Mouse (Mus musculus): ENCODE results near the gene Acot7. TPM values are rescaled to one million over a fixed set of nuclear protein-coding genes. Genes with fewer than 3 reads are reported as not detected.

Acot7 gene
- polyA plus RNA-seq, 1 experiment from 2014 or later = 12.0 TPM

DNA sequence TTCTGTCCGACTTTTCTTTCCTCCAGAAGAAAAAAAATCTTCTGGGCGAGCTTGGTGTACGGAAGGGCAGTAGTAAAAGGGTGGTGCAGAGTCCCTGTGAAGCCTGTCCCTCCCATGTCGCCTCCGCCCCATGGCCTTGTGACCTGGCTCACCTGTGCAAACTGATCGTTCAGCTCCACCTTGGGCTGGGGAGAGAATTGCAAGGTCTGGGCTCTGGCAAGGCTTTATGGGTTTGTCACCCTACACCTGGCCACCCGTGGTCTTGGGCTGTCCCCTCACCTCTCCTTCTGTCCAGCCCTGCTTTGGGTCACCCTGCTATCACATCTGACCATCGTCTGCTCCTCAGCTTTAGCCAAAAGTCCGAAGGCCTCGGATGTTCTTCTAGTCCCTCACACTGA is 45.2 kb upstream of the Acot7 start:
- Histone ChIP-seq H3K27me3 (ENCODE audit: insufficient read depth, low read length) (peaks cover 65% of the 10 kb centered on the region), H3K4me2 (ENCODE audit: low read depth, low read length) (no peak overlapping the region), H3K36me3 (replicated peaks; ENCODE audit: insufficient read depth, low read length) (no peaks in the 10 kb centered on the region), H3K9ac (replicated peaks) (no peak overlapping the region), H3K9me3 (ENCODE audit: low read length) (no peaks in the 10 kb centered on the region), H3K4me3 (ENCODE audit: low read depth, low read length) (no peak overlapping the region), H3K27ac (ENCODE audit: low read depth) (no peak overlapping the region), H3K4me1 (ENCODE audit: insufficient read depth) (peaks cover 22% of the 10 kb centered on the region)
- DNase-seq (no peak), ATAC-seq (no peak)
- 27% methylated on average over 10 of the region's 10 CpGs for WGBS (ENCODE audit: insufficient replicate concordance)
- no peak for TF ChIP-seq EP300 (IDR thresholded peaks at IDR 0.05; ENCODE audit: low read depth)
- no peak for TF ChIP-seq CTCF (IDR thresholded peaks at IDR 0.05; ENCODE audit: low read depth)

DNA sequence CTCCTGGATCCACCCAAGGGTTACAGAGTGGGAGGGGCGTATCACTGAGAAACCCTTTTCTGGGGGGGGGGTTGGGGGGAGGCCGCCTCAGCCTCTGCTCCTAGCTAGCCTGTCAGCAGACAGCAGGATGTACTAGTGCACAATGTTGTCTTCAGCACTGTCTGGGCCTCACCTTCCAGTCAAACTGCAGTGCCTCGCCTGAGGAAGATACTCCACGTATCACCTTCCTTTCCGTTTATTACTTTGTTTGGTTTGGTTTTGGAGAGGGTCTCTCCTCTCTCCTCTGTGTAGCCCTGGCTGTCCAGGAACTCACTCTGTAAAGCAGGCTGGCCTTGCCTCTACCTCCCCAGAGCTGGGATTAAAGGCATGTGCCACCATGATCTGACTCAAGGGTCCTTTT is 44.7 kb upstream of the Acot7 start:
- H3K9me3 ChIP-seq (ENCODE audit: low read length) = no peaks in the 10 kb centered on the region
- peaks cover 61% of the 10 kb centered on the region for H3K27me3 ChIP-seq (ENCODE audit: insufficient read depth, low read length)
- no peak overlapping the region for H3K4me3 ChIP-seq (ENCODE audit: low read depth, low read length)
- no peak for TF ChIP-seq EP300 (IDR thresholded peaks at IDR 0.05; ENCODE audit: low read depth)
- TF ChIP-seq CTCF (IDR thresholded peaks at IDR 0.05; ENCODE audit: low read depth) = no peak
- ATAC-seq (no peak), DNase-seq (no peak)
- no peaks in the 10 kb centered on the region for H3K36me3 ChIP-seq (replicated peaks; ENCODE audit: insufficient read depth, low read length)
- H3K4me2 ChIP-seq (ENCODE audit: low read depth, low read length) = no peak overlapping the region
- H3K4me1 ChIP-seq (ENCODE audit: insufficient read depth) = peaks cover 24% of the 10 kb centered on the region
- WGBS (ENCODE audit: insufficient replicate concordance) = 55% methylated on average over 5 of the region's 5 CpGs
- H3K9ac ChIP-seq (replicated peaks) = no peak overlapping the region
- no peak overlapping the region for H3K27ac ChIP-seq (ENCODE audit: low read depth)

DNA sequence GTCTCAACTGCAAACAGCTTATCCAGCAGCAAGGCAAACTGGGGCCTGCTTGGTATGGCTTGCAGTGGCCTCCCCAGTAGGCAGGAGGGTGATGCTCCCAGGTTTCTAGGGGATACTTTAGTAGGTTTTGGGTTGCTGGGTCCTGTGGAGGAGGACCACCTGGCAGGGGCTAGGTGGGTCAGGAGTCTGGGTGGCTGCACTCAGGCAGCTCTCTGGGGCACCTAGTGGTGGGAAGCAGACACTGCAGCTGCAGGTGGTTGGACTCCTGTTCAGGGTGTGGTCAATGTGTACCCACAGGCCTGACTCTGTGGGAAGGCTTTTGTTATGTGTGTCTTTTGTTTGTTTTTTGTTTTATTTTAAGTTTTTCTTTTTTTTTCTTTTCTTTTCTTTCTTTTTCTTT is 43.4 kb upstream of the Acot7 start:
- H3K9me3 ChIP-seq (ENCODE audit: low read length) = no peaks in the 10 kb centered on the region
- H3K27me3 ChIP-seq (ENCODE audit: insufficient read depth, low read length) = peaks cover 48% of the 10 kb centered on the region
- no peaks in the 10 kb centered on the region for H3K36me3 ChIP-seq (replicated peaks; ENCODE audit: insufficient read depth, low read length)
- no peak overlapping the region for H3K9ac ChIP-seq (replicated peaks)
- no peak overlapping the region for H3K27ac ChIP-seq (ENCODE audit: low read depth)
- no peak overlapping the region for H3K4me3 ChIP-seq (ENCODE audit: low read depth, low read length)
- peaks cover 20% of the 10 kb centered on the region for H3K4me1 ChIP-seq (ENCODE audit: insufficient read depth)
- TF ChIP-seq CTCF (IDR thresholded peaks at IDR 0.05; ENCODE audit: low read depth) (peak; percentile 86), EP300 (IDR thresholded peaks at IDR 0.05; ENCODE audit: low read depth) (no peak)
- DNase-seq (peak; percentile 69), ATAC-seq (no peak)
- no peak overlapping the region for H3K4me2 ChIP-seq (ENCODE audit: low read depth, low read length)

DNA sequence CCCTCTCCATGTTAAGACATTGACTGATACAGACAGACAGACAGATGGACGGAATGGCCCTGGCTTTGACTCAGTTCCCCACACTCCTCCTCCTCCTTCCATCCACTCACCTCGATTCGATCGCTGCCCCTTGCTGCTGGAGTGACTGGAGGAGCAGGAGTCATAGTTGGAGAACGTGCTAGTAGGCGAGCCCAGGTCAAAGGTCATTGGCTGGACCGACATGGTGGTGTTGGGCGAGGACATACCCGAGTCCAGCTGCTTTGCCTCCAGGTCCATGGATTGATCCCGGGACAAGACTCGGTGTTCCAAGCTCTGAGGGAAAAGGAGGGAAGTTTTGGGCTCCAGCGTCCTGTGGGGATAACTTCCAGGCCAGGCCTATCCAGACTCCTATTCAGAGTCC is 42.6 kb upstream of the Acot7 start:
- Histone ChIP-seq H3K9ac (replicated peaks) (no peak overlapping the region), H3K27me3 (ENCODE audit: insufficient read depth, low read length) (peaks cover 39% of the 10 kb centered on the region)
- ATAC-seq = no peak

DNA sequence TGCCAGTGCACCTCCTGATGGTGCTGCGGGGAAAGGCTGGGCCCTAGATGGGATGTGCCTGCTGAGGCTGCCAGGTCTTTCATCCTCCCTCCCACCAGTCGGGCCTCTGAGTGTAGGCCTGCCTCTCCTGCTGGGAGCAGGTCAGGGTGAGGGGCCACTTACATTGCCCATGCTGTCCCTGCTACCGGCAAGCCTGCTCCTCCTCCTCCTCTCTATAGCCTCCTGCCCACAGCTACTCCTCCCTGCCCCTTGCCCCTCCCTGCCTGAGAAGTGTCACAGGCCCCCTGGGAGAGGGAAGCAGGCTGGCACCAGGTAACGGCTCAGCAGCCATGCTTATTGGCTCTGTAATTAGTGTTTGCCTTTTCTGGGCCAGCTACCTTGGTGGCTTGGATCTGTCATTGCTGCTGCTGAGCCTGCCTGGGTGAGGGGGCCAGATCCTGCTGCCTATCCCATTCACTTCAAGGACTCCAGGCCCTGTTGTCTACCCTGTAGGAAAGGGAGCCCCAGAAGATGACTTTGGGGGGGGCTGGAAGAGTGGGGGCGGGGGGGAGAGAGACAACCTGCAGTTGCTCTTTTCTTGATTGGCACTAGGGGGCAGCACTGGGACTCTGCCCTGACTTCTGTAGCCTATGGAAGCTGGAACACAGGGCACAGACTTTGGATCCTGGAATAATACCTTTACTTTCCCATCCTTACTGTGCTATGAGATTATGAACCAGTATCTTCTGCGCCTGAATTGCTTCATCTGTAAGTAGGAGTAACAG is 41.6 kb upstream of the Acot7 start:
- Histone ChIP-seq H3K4me1 (ENCODE audit: insufficient read depth) (peaks cover 16% of the 10 kb centered on the region), H3K4me3 (ENCODE audit: low read depth, low read length) (no peak overlapping the region), H3K9me3 (ENCODE audit: low read length) (no peaks in the 10 kb centered on the region), H3K36me3 (replicated peaks; ENCODE audit: insufficient read depth, low read length) (no peaks in the 10 kb centered on the region), H3K9ac (replicated peaks) (no peak overlapping the region), H3K27me3 (ENCODE audit: insufficient read depth, low read length) (peaks cover 35% of the 10 kb centered on the region), H3K27ac (ENCODE audit: low read depth) (no peak overlapping the region), H3K4me2 (ENCODE audit: low read depth, low read length) (no peak overlapping the region)
- WGBS (ENCODE audit: insufficient replicate concordance) = 48% methylated on average over 5 of the region's 6 CpGs
- DNase-seq (peak; percentile 54), ATAC-seq (no peak)
- no peak for TF ChIP-seq EP300 (IDR thresholded peaks at IDR 0.05; ENCODE audit: low read depth)
- TF ChIP-seq CTCF (IDR thresholded peaks at IDR 0.05; ENCODE audit: low read depth) = peak; percentile 73

More for the DNA sequence above, 42.6 kb upstream of the Acot7 start:
- Histone ChIP-seq H3K4me1 (ENCODE audit: insufficient read depth) (peaks cover 18% of the 10 kb centered on the region), H3K9me3 (ENCODE audit: low read length) (no peaks in the 10 kb centered on the region), H3K4me3 (ENCODE audit: low read depth, low read length) (no peak overlapping the region), H3K4me2 (ENCODE audit: low read depth, low read length) (no peak overlapping the region), H3K27ac (ENCODE audit: low read depth) (no peak overlapping the region), H3K36me3 (replicated peaks; ENCODE audit: insufficient read depth, low read length) (no peaks in the 10 kb centered on the region)
- 84% methylated on average over 12 of the region's 12 CpGs for WGBS (ENCODE audit: insufficient replicate concordance)
- TF ChIP-seq EP300 (IDR thresholded peaks at IDR 0.05; ENCODE audit: low read depth) = no peak
- TF ChIP-seq CTCF (IDR thresholded peaks at IDR 0.05; ENCODE audit: low read depth) = no peak
- DNase-seq = no peak

DNA sequence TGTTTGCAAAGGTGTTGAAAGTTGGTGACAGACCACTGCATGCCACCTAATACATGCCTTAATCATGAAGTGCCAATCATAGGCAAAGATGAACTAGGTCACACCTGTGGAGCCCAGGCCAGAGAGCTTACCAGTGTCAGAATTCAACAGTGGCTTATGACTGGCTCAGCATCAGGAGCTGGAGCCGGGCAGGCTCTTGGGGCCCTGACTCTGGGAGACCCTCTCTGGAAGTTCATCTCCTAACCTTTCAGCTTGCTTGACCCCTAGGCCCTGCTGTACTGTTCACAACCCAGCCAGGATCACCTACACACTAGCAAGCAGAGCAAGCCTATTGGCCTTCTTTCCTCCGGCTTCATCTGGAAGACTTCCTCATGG is 41.1 kb upstream of the Acot7 start:
- H3K4me3 ChIP-seq (ENCODE audit: low read depth, low read length) = no peak overlapping the region
- 88% methylated on average over 2 of the region's 2 CpGs for WGBS (ENCODE audit: insufficient replicate concordance)
- no peaks in the 10 kb centered on the region for H3K9me3 ChIP-seq (ENCODE audit: low read length)
- no peak overlapping the region for H3K4me2 ChIP-seq (ENCODE audit: low read depth, low read length)
- H3K4me1 ChIP-seq (ENCODE audit: insufficient read depth) = peaks cover 11% of the 10 kb centered on the region
- DNase-seq = no peak
- no peak overlapping the region for H3K9ac ChIP-seq (replicated peaks)
- no peak overlapping the region for H3K27ac ChIP-seq (ENCODE audit: low read depth)
- peaks cover 30% of the 10 kb centered on the region for H3K27me3 ChIP-seq (ENCODE audit: insufficient read depth, low read length)
- TF ChIP-seq CTCF (IDR thresholded peaks at IDR 0.05; ENCODE audit: low read depth) (no peak), EP300 (IDR thresholded peaks at IDR 0.05; ENCODE audit: low read depth) (no peak)
- no peaks in the 10 kb centered on the region for H3K36me3 ChIP-seq (replicated peaks; ENCODE audit: insufficient read depth, low read length)
- ATAC-seq = no peak
